Mouse (Mus musculus): ENCODE results near the gene Igfbp4. TPM values are rescaled to one million over a fixed set of nuclear protein-coding genes. Genes with fewer than 3 reads are reported as not detected.

Igfbp4 gene
- polyA plus RNA-seq, 1 experiment from 2014 or later, result 168 TPM

GRCm38 (mm10) chr11:99082098-99082497 lies 41.1 kb downstream of the Igfbp4 start:
- H3K4me1 ChIP-seq (replicated peaks), result 0 out of 2 replicates have a peak, but pooled peaks cover 3% of the 10 kb centered on the region
- no peaks in the 10 kb centered on the region for H3K27me3 ChIP-seq
- 50% methylated on average over 8 of the region's 8 CpGs for WGBS (ENCODE audit: insufficient replicate concordance)
- H3K36me3 ChIP-seq, result no peaks in the 10 kb centered on the region
- no peak overlapping the region for H3K4me3 ChIP-seq (replicated peaks)
- H3K9ac ChIP-seq, result no peak overlapping the region
- ATAC-seq (ENCODE audit: low read depth), result no peak
- H3K27ac ChIP-seq, result no peak overlapping the region
- DNase-seq, result no peak
- no peaks in the 10 kb centered on the region for H3K9me3 ChIP-seq (replicated peaks)
- H3K4me2 ChIP-seq, result no peak overlapping the region

GRCm38 (mm10) chr11:99083516-99083915 lies 42.5 kb downstream of the Igfbp4 start:
- H3K27me3 ChIP-seq, result no peaks in the 10 kb centered on the region
- H3K9me3 ChIP-seq (replicated peaks), result no peaks in the 10 kb centered on the region
- H3K4me3 ChIP-seq (replicated peaks), result no peak overlapping the region
- 76% methylated on average over 8 of the region's 8 CpGs for WGBS (ENCODE audit: insufficient replicate concordance)
- 0 out of 2 replicates have a peak, but pooled peaks cover 3% of the 10 kb centered on the region for H3K4me1 ChIP-seq (replicated peaks)
- no peak overlapping the region for H3K4me2 ChIP-seq
- no peak for DNase-seq
- no peak for ATAC-seq (ENCODE audit: low read depth)
- no peak overlapping the region for H3K9ac ChIP-seq
- no peak overlapping the region for H3K27ac ChIP-seq
- no peaks in the 10 kb centered on the region for H3K36me3 ChIP-seq

- Histone ChIP-seq H3K36me3 (no peaks in the 10 kb centered on the region), H3K4me3 (replicated peaks) (no peak overlapping the region), H3K4me2 (no peak overlapping the region), H3K27me3 (no peaks in the 10 kb centered on the region), H3K4me1 (replicated peaks) (0 out of 2 replicates have a peak, but pooled peaks cover 3% of the 10 kb centered on the region), H3K9me3 (replicated peaks) (no peaks in the 10 kb centered on the region), H3K27ac (no peak overlapping the region), H3K9ac (no peak overlapping the region)
- ATAC-seq (ENCODE audit: low read depth), result no peak
- no peak for DNase-seq
- WGBS (ENCODE audit: insufficient replicate concordance), result 71% methylated on average over 9 of the region's 9 CpGs
Observed at GRCm38 (mm10) chr11:99084366-99084765, 43.3 kb downstream of the Igfbp4 start.

- H3K4me1 ChIP-seq (replicated peaks), result no peaks in the 10 kb centered on the region
- ATAC-seq (ENCODE audit: low read depth) (no peak), DNase-seq (no peak)
- no peaks in the 10 kb centered on the region for H3K27me3 ChIP-seq
- WGBS (ENCODE audit: insufficient replicate concordance), result 31% methylated on average over 2 of the region's 2 CpGs
- H3K4me3 ChIP-seq (replicated peaks), result no peak overlapping the region
- H3K9me3 ChIP-seq (replicated peaks), result no peaks in the 10 kb centered on the region
- no peak overlapping the region for H3K27ac ChIP-seq
- no peak overlapping the region for H3K4me2 ChIP-seq
- H3K9ac ChIP-seq, result no peak overlapping the region
- no peaks in the 10 kb centered on the region for H3K36me3 ChIP-seq
Observed at GRCm38 (mm10) chr11:99088486-99088885, 47.4 kb downstream of the Igfbp4 start.

- H3K9ac ChIP-seq, result no peak within 1 kb of the TSS
- no peak within 1 kb of the TSS for H3K4me2 ChIP-seq
- no peak for DNase-seq
- no peaks in the 10 kb centered on the region for H3K36me3 ChIP-seq
- H3K4me1 ChIP-seq (replicated peaks), result no peaks in the 10 kb centered on the region
- WGBS (ENCODE audit: insufficient replicate concordance), result 48% methylated on average over 14 of the region's 14 CpGs
- H3K4me3 ChIP-seq (replicated peaks), result no peak within 1 kb of the TSS
- H3K27ac ChIP-seq, result no peak within 1 kb of the TSS
- ATAC-seq (ENCODE audit: low read depth), result no peak
- no peaks in the 10 kb centered on the region for H3K27me3 ChIP-seq
- H3K9me3 ChIP-seq (replicated peaks), result no peaks in the 10 kb centered on the region
Observed at GRCm38 (mm10) chr11:99089077-99089601, 48.1 kb downstream of the Igfbp4 start, which contains the start of gene Tns4. Gene Tns4 (minus strand): TSS chr11:99089306.

GRCm38 (mm10) chr11:99090391-99090790 lies 49.3 kb downstream of the Igfbp4 start:
- Histone ChIP-seq H3K27ac (no peak overlapping the region), H3K4me2 (no peak overlapping the region), H3K4me3 (replicated peaks) (no peak overlapping the region), H3K36me3 (no peaks in the 10 kb centered on the region), H3K27me3 (no peaks in the 10 kb centered on the region), H3K9me3 (replicated peaks) (no peaks in the 10 kb centered on the region), H3K9ac (no peak overlapping the region), H3K4me1 (replicated peaks) (no peaks in the 10 kb centered on the region)
- ATAC-seq (ENCODE audit: low read depth), result no peak
- no peak for DNase-seq
- 68% methylated on average over 8 of the region's 8 CpGs for WGBS (ENCODE audit: insufficient replicate concordance)

- H3K27me3 ChIP-seq, result no peaks in the 10 kb centered on the region
- no peak overlapping the region for H3K9ac ChIP-seq
- H3K36me3 ChIP-seq, result no peaks in the 10 kb centered on the region
- WGBS (ENCODE audit: insufficient replicate concordance), result 42% methylated on average over 2 of the region's 2 CpGs
- ATAC-seq (ENCODE audit: low read depth) (no peak), DNase-seq (no peak)
- no peak overlapping the region for H3K4me2 ChIP-seq
- no peak overlapping the region for H3K4me3 ChIP-seq (replicated peaks)
- no peak overlapping the region for H3K27ac ChIP-seq
- H3K4me1 ChIP-seq (replicated peaks), result no peaks in the 10 kb centered on the region
- no peaks in the 10 kb centered on the region for H3K9me3 ChIP-seq (replicated peaks)
Observed at GRCm38 (mm10) chr11:99091666-99092065, 50.6 kb downstream of the Igfbp4 start.

GRCm38 (mm10) chr11:99093740-99094139 lies 52.7 kb downstream of the Igfbp4 start:
- no peak for ATAC-seq (ENCODE audit: low read depth)
- no peaks in the 10 kb centered on the region for H3K36me3 ChIP-seq
- H3K4me2 ChIP-seq, result no peak overlapping the region
- no peak for DNase-seq
- no peaks in the 10 kb centered on the region for H3K4me1 ChIP-seq (replicated peaks)
- no peak overlapping the region for H3K27ac ChIP-seq
- H3K9me3 ChIP-seq (replicated peaks), result no peaks in the 10 kb centered on the region
- no peaks in the 10 kb centered on the region for H3K27me3 ChIP-seq
- no peak overlapping the region for H3K9ac ChIP-seq
- no peak overlapping the region for H3K4me3 ChIP-seq (replicated peaks)
- WGBS (ENCODE audit: insufficient replicate concordance), result 47% methylated on average over 7 of the region's 7 CpGs

- ATAC-seq (ENCODE audit: low read depth) (no peak), DNase-seq (no peak)
- Histone ChIP-seq H3K4me2 (no peak overlapping the region), H3K27me3 (no peaks in the 10 kb centered on the region), H3K27ac (no peak overlapping the region), H3K9ac (no peak overlapping the region), H3K36me3 (no peaks in the 10 kb centered on the region), H3K4me1 (replicated peaks) (no peaks in the 10 kb centered on the region), H3K4me3 (replicated peaks) (no peak overlapping the region), H3K9me3 (replicated peaks) (no peaks in the 10 kb centered on the region)
- WGBS (ENCODE audit: insufficient replicate concordance), result 53% methylated on average over 2 of the region's 2 CpGs
Observed at GRCm38 (mm10) chr11:99094911-99095676, 54.0 kb downstream of the Igfbp4 start.

GRCm38 (mm10) chr11:99095759-99096158 lies 54.7 kb downstream of the Igfbp4 start:
- H3K9ac ChIP-seq, result no peak overlapping the region
- WGBS (ENCODE audit: insufficient replicate concordance), result 72% methylated on average over 4 of the region's 4 CpGs
- no peak for ATAC-seq (ENCODE audit: low read depth)

GRCm38 (mm10) chr11:99096417-99096816 lies 55.4 kb downstream of the Igfbp4 start:
- no peak overlapping the region for H3K4me3 ChIP-seq (replicated peaks)
- H3K4me1 ChIP-seq (replicated peaks), result no peaks in the 10 kb centered on the region
- 74% methylated on average over 4 of the region's 4 CpGs for WGBS (ENCODE audit: insufficient replicate concordance)
- no peaks in the 10 kb centered on the region for H3K9me3 ChIP-seq (replicated peaks)
- no peak overlapping the region for H3K27ac ChIP-seq
- H3K36me3 ChIP-seq, result no peaks in the 10 kb centered on the region
- no peak overlapping the region for H3K9ac ChIP-seq
- DNase-seq (no peak), ATAC-seq (ENCODE audit: low read depth) (no peak)
- H3K4me2 ChIP-seq, result no peak overlapping the region
- no peaks in the 10 kb centered on the region for H3K27me3 ChIP-seq

More at GRCm38 (mm10) chr11:99095759-99096158, 54.7 kb downstream of the Igfbp4 start:
- Histone ChIP-seq H3K4me1 (replicated peaks) (no peaks in the 10 kb centered on the region), H3K27ac (no peak overlapping the region), H3K4me2 (no peak overlapping the region), H3K36me3 (no peaks in the 10 kb centered on the region), H3K9me3 (replicated peaks) (no peaks in the 10 kb centered on the region), H3K27me3 (no peaks in the 10 kb centered on the region), H3K4me3 (replicated peaks) (no peak overlapping the region)
- no peak for DNase-seq

Data from liver, embryonic 13.5 days (tissue).